Comparison of ENCODE assay signal across 10 mouse cellular contexts in genomic region chr10:40519586-40519985, GRCm38 (mm10). TPM values are rescaled to one million over a fixed set of nuclear protein-coding genes. Genes with fewer than 3 reads are reported as not detected.
DNase-seq lines count a peak whose midpoint lies in the region; ATAC-seq and TF ChIP-seq lines count a peak whose summit lies in the region.
"Had no signal": no experiment of that assay in that cellular context is flagged by ENCODE, and none has a peak within 500 bp of the region (broad histone marks: within the 10 kb centered on the region; RNA-seq: fewer than 3 reads in every experiment).

No protein-coding gene starts in this region.

- H3K9me3 ChIP-seq in heart, embryonic 12.5 days (replicated peaks): no peaks in the 10 kb centered on the region

- no peak for ATAC-seq in heart, embryonic 12.5 days (ENCODE audit: insufficient number of reproducible peaks, low FRiP score)
- peak; percentile 8; the same call in 1 of the 2 replicates for ATAC-seq in frontal cortex, adult (ENCODE audit: low TSS enrichment)
- ATAC-seq: Patski had no signal

- no peaks in the 10 kb centered on the region for H3K36me3 ChIP-seq in heart, embryonic 12.5 days

- WGBS in heart, embryonic 12.5 days: 87% methylated on average over 4 of the region's 4 CpGs

- no peak overlapping the region for H3K27ac ChIP-seq in heart, embryonic 12.5 days (ENCODE audit: poor library complexity, severe bottlenecking)
- peak overlapping the region; percentile 81 for H3K27ac ChIP-seq in left cerebral cortex, adult 2 months

- TF ChIP-seq CTCF in left cerebral cortex, adult 2 months (IDR thresholded peaks at IDR 0.05): no peak

- no peak overlapping the region for H3K9ac ChIP-seq in heart, embryonic 12.5 days

- H3K4me3 ChIP-seq in heart, embryonic 12.5 days: no peak overlapping the region
- no peak overlapping the region for H3K4me3 ChIP-seq in left cerebral cortex, adult 2 months
- H3K4me3 ChIP-seq: myocyte had no signal

- 0 out of 2 replicates have a peak, but pooled peaks cover 3% of the 10 kb centered on the region for H3K4me1 ChIP-seq in heart, embryonic 12.5 days (replicated peaks)

- intact Hi-C loops in heart, postnatal 14 days (cut with DNase I): no loop called here
- intact Hi-C loops in left cerebral cortex, adult 2 months (cut with DNase I): loop anchor here (1.0 kb wide), 1 partner anchor 20 kb away; no protein-coding TSS in a partner anchor

- H3K4me2 ChIP-seq in heart, embryonic 12.5 days: no peak overlapping the region

- no peaks in the 10 kb centered on the region for H3K27me3 ChIP-seq in heart, embryonic 12.5 days (replicated peaks)
- H3K27me3 ChIP-seq: Patski had no signal

- DNase-seq in heart, postnatal 14 days: peak; percentile 35 to 58
- peak; percentile 68 for DNase-seq in brain, adult 2 months (ENCODE audit: low read depth, low spot score)
- peak; percentile 31 to 56 for DNase-seq in left cerebral cortex, adult 2 months (ENCODE audit: extremely low spot score in 1 of 2, low spot score in 2 of 2)
- peak; percentile 56 for DNase-seq in testis, postnatal 14 days (ENCODE audit: low spot score)
- DNase-seq in spleen, adult 18-20 months: no peak

RNA-seq across cellular contexts. Expression of gene Slc22a16, which starts 50.5 kb away (rescaled TPM):
- not detected for total RNA-seq in heart, postnatal 14 days (2021)
- not detected in 2 replicates for polyA plus RNA-seq in heart, embryonic 12.5 days (2016; fragmentation: Nextera tagmentation; extraction: Ambion mirVana)
- not detected for total RNA-seq in left cerebral cortex, adult 2 months (2021)
- total RNA-seq: left cerebral cortex, adult 8-10 months had no signal
- polyA plus RNA-seq: myocyte, Patski had no signal

Comparison
In these comparisons a context has a peak if more than half of its experiments do, and no peak if none do; other contexts are left out.
1. DNase-seq: peak in heart, postnatal 14 days (2 of 2), brain, adult 2 months (single experiment), left cerebral cortex, adult 2 months (2 of 2) and testis, postnatal 14 days (single experiment); none in spleen, adult 18-20 months (0 of 2).